Mouse (Mus musculus) liver, embryonic 12.5 days (tissue): ENCODE measurements around the gene Bcl2l13. TPM values are rescaled to one million over a fixed set of nuclear protein-coding genes. Genes with fewer than 3 reads are reported as not detected.
A peak's percentile ranks its signal among the peaks of the same experiment; 100 is the strongest.
"Not testable (repeated sequence)": the region's sequence is repeated elsewhere in the genome, so short reads cannot be mapped to it uniquely, and the experiment has no call there.

Experiments
- ATAC-seq: fragments of 200-750 bp; cut with Nextera tagmentation; 2 replicates; pipeline ENCODE4 v1.8.0; 2017; ENCODE audit warnings: moderate number of reproducible peaks, mild to moderate bottlenecking, moderate library complexity
- H3K27ac ChIP-seq: fragments of 300-500 bp; sonication (generic); 2 replicates; pipeline ENCODE4 v1.5.1; 2016; ENCODE audit warnings: mild to moderate bottlenecking
- H3K27me3 ChIP-seq: fragments of 300-500 bp; sonication (generic); replicated peaks from 2 replicates; pipeline ENCODE4 v1.6.1; 2016; ENCODE audit warnings: mild to moderate bottlenecking, moderate library complexity
- H3K36me3 ChIP-seq: fragments of 300-500 bp; sonication (generic); 2 replicates; pipeline ENCODE4 v1.6.1; 2016; ENCODE audit warnings: mild to moderate bottlenecking, moderate library complexity
- H3K4me1 ChIP-seq: fragments of 300-500 bp; sonication (generic); 2 replicates; pipeline ENCODE4 v1.6.1; 2016
- H3K4me2 ChIP-seq: fragments of 300-500 bp; sonication (generic); 2 replicates; pipeline ENCODE4 v1.6.1; 2016; ENCODE audit warnings: mild to moderate bottlenecking, moderate library complexity
- H3K4me3 ChIP-seq: fragments of 300-500 bp; sonication (generic); 2 replicates; pipeline ENCODE4 v1.5.1; 2016; ENCODE audit warnings: mild to moderate bottlenecking, moderate library complexity
- H3K9ac ChIP-seq: fragments of 300-500 bp; sonication (generic); 2 replicates; pipeline ENCODE4 v1.6.1; 2016; ENCODE audit warnings: mild to moderate bottlenecking, moderate library complexity
- H3K9me3 ChIP-seq: fragments of 300-500 bp; sonication (generic); replicated peaks from 2 replicates; pipeline ENCODE4 v1.6.1; 2016; ENCODE audit warnings: mild to moderate bottlenecking, moderate library complexity
- WGBS: fragments of 180-500 bp; shearing (Covaris S2); methylation state at CpG from one replicate; pipeline ENCODE4 v1.1.7; 2016; ENCODE audit not compliant: insufficient replicate concordance; 5-methylcytosine and 5-hydroxymethylcytosine counted together
- polyA plus RNA-seq: library from polyadenylated mRNA; unstranded; fragments of >200 nt; fragmentation: Nextera tagmentation; extraction: Ambion mirVana; gene quantifications from 2 replicates; pipeline ENCODE4 v1.2.1, GENCODE M21; 2016

Bcl2l13 gene
- polyA plus RNA-seq, 1 experiment from 2014 or later: 50.6 TPM

GRCm38 (mm10) chr6:120905111-120905510, 69.1 kb downstream of the Bcl2l13 start:
- no peak overlapping the region for H3K27ac ChIP-seq
- WGBS: 79% methylated on average over 5 of the region's 5 CpGs

GRCm38 (mm10) chr6:120906521-120906920, 70.5 kb downstream of the Bcl2l13 start:
- Histone ChIP-seq H3K4me2 (no peak overlapping the region), H3K9ac (no peak overlapping the region), H3K9me3 (no peaks in the 10 kb centered on the region), H3K4me1 (peaks cover 54% of the 10 kb centered on the region), H3K4me3 (no peak overlapping the region), H3K27me3 (no peaks in the 10 kb centered on the region), H3K36me3 (peaks cover 22% of the 10 kb centered on the region), H3K27ac (no peak overlapping the region)
- 92% methylated on average over 6 of the region's 6 CpGs for WGBS
- no peak for ATAC-seq

More at GRCm38 (mm10) chr6:120905111-120905510, 69.1 kb downstream of the Bcl2l13 start:
- Histone ChIP-seq H3K4me2 (no peak overlapping the region), H3K9me3 (no peaks in the 10 kb centered on the region), H3K27me3 (no peaks in the 10 kb centered on the region), H3K4me1 (peaks cover 43% of the 10 kb centered on the region), H3K9ac (no peak overlapping the region), H3K36me3 (peaks cover 35% of the 10 kb centered on the region), H3K4me3 (no peak overlapping the region)
- ATAC-seq: no peak

GRCm38 (mm10) chr6:120907876-120908597, 72.0 kb downstream of the Bcl2l13 start:
- not testable (repeated sequence) for H3K9me3 ChIP-seq, H3K4me3 ChIP-seq, H3K9ac ChIP-seq, ATAC-seq, H3K27ac ChIP-seq, H3K4me2 ChIP-seq, H3K27me3 ChIP-seq
- 83% methylated on average over 10 of the region's 10 CpGs for WGBS
- peaks cover 59% of the 10 kb centered on the region for H3K4me1 ChIP-seq
- peaks cover 19% of the 10 kb centered on the region; the same call in 1 of the 2 replicates for H3K36me3 ChIP-seq

GRCm38 (mm10) chr6:120909501-120909900, 73.5 kb downstream of the Bcl2l13 start:
- WGBS: 67% methylated on average over 3 of the region's 3 CpGs
- peaks cover 62% of the 10 kb centered on the region for H3K4me1 ChIP-seq
- no peak overlapping the region for H3K4me3 ChIP-seq
- no peaks in the 10 kb centered on the region for H3K27me3 ChIP-seq
- H3K9me3 ChIP-seq: no peaks in the 10 kb centered on the region
- H3K36me3 ChIP-seq: peaks cover 19% of the 10 kb centered on the region; the same call in 1 of the 2 replicates
- no peak for ATAC-seq
- H3K9ac ChIP-seq: no peak overlapping the region
- H3K27ac ChIP-seq: no peak overlapping the region
- H3K4me2 ChIP-seq: no peak overlapping the region

GRCm38 (mm10) chr6:120911213-120912007, 75.4 kb downstream of the Bcl2l13 start:
- 57% methylated on average over 13 of the region's 13 CpGs for WGBS
- Histone ChIP-seq H3K4me3 (no peak overlapping the region), H3K9ac (no peak overlapping the region), H3K27me3 (no peaks in the 10 kb centered on the region), H3K27ac (peak overlapping the region; percentile 86), H3K36me3 (peaks cover 13% of the 10 kb centered on the region; the same call in 1 of the 2 replicates), H3K9me3 (no peaks in the 10 kb centered on the region), H3K4me2 (peak overlapping the region; percentile 9; the same call in 1 of the 2 replicates), H3K4me1 (peaks cover 66% of the 10 kb centered on the region)
- no peak for ATAC-seq

- no peak overlapping the region for H3K4me3 ChIP-seq
- H3K9me3 ChIP-seq: no peaks in the 10 kb centered on the region
- 70% methylated on average over 2 of the region's 2 CpGs for WGBS
- no peak overlapping the region for H3K4me2 ChIP-seq
- no peaks in the 10 kb centered on the region; the same call in 1 of the 2 replicates for H3K36me3 ChIP-seq
- peak overlapping the region; percentile 86 for H3K27ac ChIP-seq
- no peaks in the 10 kb centered on the region for H3K27me3 ChIP-seq
- ATAC-seq: no peak
- peaks cover 68% of the 10 kb centered on the region for H3K4me1 ChIP-seq
- no peak overlapping the region for H3K9ac ChIP-seq
Measured at GRCm38 (mm10) chr6:120912931-120913330, 76.9 kb downstream of the Bcl2l13 start.

GRCm38 (mm10) chr6:120913783-120914182, 77.8 kb downstream of the Bcl2l13 start:
- no peaks in the 10 kb centered on the region for H3K9me3 ChIP-seq
- WGBS: 79% methylated on average over 8 of the region's 8 CpGs
- ATAC-seq: no peak
- H3K4me3 ChIP-seq: no peak overlapping the region
- no peaks in the 10 kb centered on the region for H3K27me3 ChIP-seq
- peak overlapping the region; percentile 99 for H3K4me2 ChIP-seq
- peak overlapping the region; percentile 86 for H3K27ac ChIP-seq
- 0 out of 2 replicates have a peak overlapping the region, but pooled peaks have one; percentile 79 for H3K9ac ChIP-seq
- H3K4me1 ChIP-seq: peaks cover 69% of the 10 kb centered on the region
- H3K36me3 ChIP-seq: no peaks in the 10 kb centered on the region; the same call in 1 of the 2 replicates

GRCm38 (mm10) chr6:120914533-120914910, 78.5 kb downstream of the Bcl2l13 start:
- Histone ChIP-seq H3K4me2 (peak overlapping the region; percentile 99), H3K36me3 (no peaks in the 10 kb centered on the region; the same call in 1 of the 2 replicates), H3K27ac (peak overlapping the region; percentile 86), H3K4me1 (peaks cover 69% of the 10 kb centered on the region), H3K9me3 (no peaks in the 10 kb centered on the region), H3K27me3 (no peaks in the 10 kb centered on the region), H3K4me3 (peak overlapping the region; percentile 72), H3K9ac (peak overlapping the region; percentile 79)
- ATAC-seq: peak; percentile 50
- WGBS: 24% methylated on average over 4 of the region's 4 CpGs

- Histone ChIP-seq H3K9ac (peak overlapping the region; percentile 79), H3K4me1 (peaks cover 69% of the 10 kb centered on the region), H3K27ac (peak overlapping the region; percentile 86), H3K4me3 (peak overlapping the region; percentile 72), H3K4me2 (peak overlapping the region; percentile 99), H3K27me3 (no peaks in the 10 kb centered on the region), H3K36me3 (no peaks in the 10 kb centered on the region), H3K9me3 (no peaks in the 10 kb centered on the region)
- peak; percentile 73 for ATAC-seq
- WGBS: 10% methylated on average over 9 of the region's 9 CpGs
Measured at GRCm38 (mm10) chr6:120914911-120915648, 79.1 kb downstream of the Bcl2l13 start.

GRCm38 (mm10) chr6:120915649-120915975, 79.6 kb downstream of the Bcl2l13 start:
- Histone ChIP-seq H3K27ac (peak overlapping the region; percentile 86), H3K36me3 (no peaks in the 10 kb centered on the region), H3K4me1 (peaks cover 65% of the 10 kb centered on the region), H3K4me2 (peak overlapping the region; percentile 99), H3K4me3 (peak overlapping the region; percentile 72), H3K9ac (peak overlapping the region; percentile 79; the same call in 1 of the 2 replicates), H3K9me3 (no peaks in the 10 kb centered on the region), H3K27me3 (no peaks in the 10 kb centered on the region)
- WGBS: 5% methylated on average over 2 of the region's 2 CpGs
- peak; percentile 34 for ATAC-seq

GRCm38 (mm10) chr6:120916074-120916971, 80.3 kb downstream of the Bcl2l13 start, which contains the start of gene Bid:
Gene Bid (minus strand): TSS chr6:120916853.
- peak within 1 kb of the TSS; percentile 79 for H3K9ac ChIP-seq
- peak within 1 kb of the TSS; percentile 99 for H3K4me2 ChIP-seq
- peak; percentile 83 for ATAC-seq
- H3K27me3 ChIP-seq: no peaks in the 10 kb centered on the region
- H3K36me3 ChIP-seq: no peaks in the 10 kb centered on the region
- peaks cover 58% of the 10 kb centered on the region for H3K4me1 ChIP-seq
- peak within 1 kb of the TSS; percentile 72 for H3K4me3 ChIP-seq
- peak within 1 kb of the TSS; percentile 86 for H3K27ac ChIP-seq
- WGBS: under 1% methylated on average over 67 of the region's 67 CpGs
- H3K9me3 ChIP-seq: no peaks in the 10 kb centered on the region
